Mouse (Mus musculus) brain, embryonic 14.5 days (tissue): ENCODE data around the gene Tex30.

Experiments used
- CTCF ChIP-seq: fragments of 200-500 bp; IDR thresholded peaks from 2 replicates; pipeline ENCODE4 v1.5.1; 2012; ENCODE audit warnings: inconsistent platforms, mild to moderate bottlenecking, moderate library complexity, borderline replicate concordance; ENCODE audit not compliant: insufficient read depth, insufficient read length; ENCODE audit errors: extremely low read depth
- POLR2A ChIP-seq: fragments of 200-500 bp; IDR thresholded peaks from 2 replicates; pipeline ENCODE4 v1.6.1; 2012; ENCODE audit warnings: mild to moderate bottlenecking, inconsistent platforms, borderline replicate concordance; ENCODE audit not compliant: poor library complexity, insufficient read depth, insufficient read length, severe bottlenecking; ENCODE audit errors: extremely low read depth

DNA sequence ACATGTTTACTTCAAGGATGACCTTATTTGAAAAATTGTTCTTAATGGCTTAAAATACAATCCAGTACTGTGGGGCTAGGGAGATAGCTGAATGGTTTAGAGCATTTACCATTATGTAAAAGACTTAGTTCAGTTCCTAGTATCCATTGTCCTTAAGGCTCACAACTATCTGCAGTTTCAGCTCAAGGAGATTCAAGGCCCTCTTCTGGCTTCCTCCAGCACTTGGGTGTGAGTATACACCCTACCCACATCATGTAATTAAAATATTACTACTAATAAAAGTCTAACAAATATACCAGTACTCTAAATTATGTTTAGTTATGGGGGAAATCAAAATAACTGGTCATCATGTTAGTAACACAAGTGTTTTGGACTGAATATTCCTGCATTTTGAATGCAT lies 15.3 kb upstream of the Tex30 start:
- TF ChIP-seq CTCF = no peak
- no peak for TF ChIP-seq POLR2A
